Mouse (Mus musculus): Measurements from ENCODE around the gene Fdps.

DNA sequence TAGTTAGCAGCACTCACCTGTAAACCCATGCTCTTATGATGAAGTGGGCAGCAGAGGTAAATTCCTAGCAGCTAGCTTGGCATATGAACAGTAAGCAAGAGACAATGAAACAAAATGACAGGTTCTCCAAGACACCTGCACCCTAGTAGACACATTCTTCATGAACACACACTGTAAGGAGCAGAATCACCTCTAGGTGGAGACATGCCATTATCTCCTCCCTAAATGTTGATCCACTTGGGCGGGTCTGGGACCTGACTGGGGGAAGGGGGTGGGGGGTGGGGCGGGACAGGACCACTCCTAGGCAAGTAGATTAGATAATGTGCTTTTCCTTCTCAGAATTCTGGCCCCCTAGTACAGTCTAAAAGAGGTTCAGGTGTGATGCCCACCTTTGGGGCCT lies 13.8 kb upstream of the Fdps start:
- TF ChIP-seq CTCF (IDR thresholded peaks at IDR 0.05; ENCODE audit: low read depth, low read length) (peak; percentile 22; the same call in 1 of the 2 replicates), POLR2A (IDR thresholded peaks at IDR 0.05; ENCODE audit: borderline replicate concordance, low read depth, low read length) (no peak)

Measured in bone marrow macrophage, adult 2 months (primary cell).